Mouse (Mus musculus) stomach, postnatal 0 days (tissue): ENCODE measurements around the gene Zfp518b.

Source experiments
- CTCF ChIP-seq: IDR thresholded peaks from 2 replicates; pipeline ENCODE4 v1.5.1; 2016; ENCODE audit warnings: antibody characterized with exemption, low read depth, mild to moderate bottlenecking, moderate library complexity
- EP300 ChIP-seq: optimal IDR thresholded peaks from 2 replicates; pipeline ENCODE3; 2016; ENCODE audit warnings: antibody characterized with exemption

DNA sequence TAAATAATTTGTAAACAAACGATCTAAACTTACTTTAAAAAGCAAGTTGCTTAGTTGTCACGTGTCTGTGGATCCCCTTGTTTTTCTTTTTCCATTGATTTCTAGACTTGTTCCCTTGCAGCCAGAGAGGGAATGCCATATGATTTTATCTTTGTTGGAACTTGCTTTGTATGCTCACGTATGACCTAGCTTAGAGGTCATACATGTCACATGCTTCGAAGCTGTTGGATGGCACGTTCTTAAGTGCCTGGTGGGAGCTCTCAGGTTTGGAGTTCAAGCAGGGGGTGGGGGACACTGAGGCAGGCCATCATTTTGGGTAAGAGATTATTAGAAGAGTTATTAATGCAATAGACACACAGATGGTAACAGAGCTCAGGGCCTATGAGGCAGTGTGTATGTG lies 13.8 kb upstream of the Zfp518b start:
- no peak for TF ChIP-seq CTCF
- TF ChIP-seq EP300: no peak
